Mouse (Mus musculus) forebrain, embryonic 14.5 days (tissue): ENCODE measurements around the gene Ifnar1. TPM values are rescaled to one million over a fixed set of nuclear protein-coding genes. Genes with fewer than 3 reads are reported as not detected.
"Not testable (repeated sequence)": the region's sequence is repeated elsewhere in the genome, so short reads cannot be mapped to it uniquely, and the experiment has no call there.

Source experiments
- ATAC-seq: fragments of 200-750 bp; cut with Nextera tagmentation; 2 replicates; pipeline ENCODE4 v1.8.0; 2017; ENCODE audit warnings: mild to moderate bottlenecking, moderate library complexity
- DNase-seq: peaks from one replicate; pipeline ENCODE4 v3.0.0-alpha.2; 2015; ENCODE audit warnings: low spot score
- H3K27ac ChIP-seq: fragments of 300-500 bp; sonication (generic); 2 replicates; pipeline ENCODE4 v1.5.1; 2014; ENCODE audit warnings: low read depth, mild to moderate bottlenecking, control low read depth, low read length, moderate library complexity
- H3K27me3 ChIP-seq: fragments of 300-500 bp; sonication (generic); replicated peaks from 2 replicates; pipeline ENCODE4 v1.6.1; 2014; ENCODE audit warnings: low read length, control low read depth, mixed read lengths; ENCODE audit not compliant: control insufficient read depth, insufficient read depth
- H3K36me3 ChIP-seq: fragments of 300-500 bp; sonication (generic); 2 replicates; pipeline ENCODE4 v1.6.1; 2014; ENCODE audit warnings: low read length, control low read depth; ENCODE audit not compliant: control insufficient read depth, insufficient read depth
- H3K4me1 ChIP-seq: fragments of 300-500 bp; sonication (generic); 2 replicates; pipeline ENCODE4 v1.6.1; 2014; ENCODE audit warnings: antibody characterized with exemption, low read length, control low read depth; ENCODE audit not compliant: control insufficient read depth, insufficient read depth
- H3K4me2 ChIP-seq: fragments of 300-500 bp; sonication (generic); 2 replicates; pipeline ENCODE4 v1.6.1; 2014; ENCODE audit warnings: mild to moderate bottlenecking, control low read depth, low read length
- H3K4me3 ChIP-seq: fragments of 300-500 bp; sonication (generic); 2 replicates; pipeline ENCODE4 v1.5.1; 2014; ENCODE audit warnings: low read depth, low read length, control low read depth
- H3K9ac ChIP-seq: fragments of 300-500 bp; sonication (generic); 2 replicates; pipeline ENCODE4 v1.6.1; 2014; ENCODE audit warnings: mild to moderate bottlenecking, low read length, control low read depth, moderate library complexity
- H3K9me3 ChIP-seq: fragments of 300-500 bp; sonication (generic); replicated peaks from 2 replicates; pipeline ENCODE4 v1.6.1; 2016; ENCODE audit warnings: low read length, control low read depth, mixed read lengths; ENCODE audit not compliant: control insufficient read depth
- WGBS: fragments of 180-500 bp; shearing (Covaris S2); extraction: QIAGEN DNeasy Blood & Tissue Kit; methylation state at CpG from one replicate; pipeline ENCODE4 v1.1.7; 2014; 5-methylcytosine and 5-hydroxymethylcytosine counted together
- polyA plus RNA-seq: library from polyadenylated mRNA; unstranded; fragments of >200 nt; fragmentation: Nextera tagmentation; extraction: Ambion mirVana; gene quantifications from 2 replicates; pipeline ENCODE4 v1.2.1, GENCODE M21; 2014

Ifnar1 gene
- polyA plus RNA-seq, result 40.4 and 45.6 TPM in 2 replicates

- Histone ChIP-seq H3K4me2 (peak within 1 kb of the TSS; percentile 76), H3K4me1 (peaks cover 7% of the 10 kb centered on the region), H3K4me3 (peak within 1 kb of the TSS; percentile 90), H3K27ac (peak within 1 kb of the TSS; percentile 95), H3K36me3 (peaks cover 6% of the 10 kb centered on the region), H3K9ac (peak within 1 kb of the TSS; percentile 97), H3K9me3 (no peaks in the 10 kb centered on the region), H3K27me3 (no peaks in the 10 kb centered on the region)
- ATAC-seq (peak; percentile 99), DNase-seq (peak; percentile 99)
- under 1% methylated on average over 62 of the region's 68 CpGs for WGBS
Measured at GRCm38 (mm10) chr16:91484808-91485700, at the start of gene Ifnar1. Gene Ifnar1, plus strand, starts transcription at chr16:91485238.

- WGBS, result 69% methylated on average over 3 of the region's 3 CpGs
- H3K4me1 ChIP-seq, result no peaks in the 10 kb centered on the region
- DNase-seq (no peak), ATAC-seq (no peak)
- H3K4me3 ChIP-seq, result no peak overlapping the region
- no peaks in the 10 kb centered on the region for H3K9me3 ChIP-seq
- no peak overlapping the region for H3K27ac ChIP-seq
- no peaks in the 10 kb centered on the region for H3K36me3 ChIP-seq
- no peaks in the 10 kb centered on the region for H3K27me3 ChIP-seq
- H3K9ac ChIP-seq, result no peak overlapping the region
- H3K4me2 ChIP-seq, result no peak overlapping the region
Measured at GRCm38 (mm10) chr16:91438081-91438480, 47.0 kb upstream of the Ifnar1 start.

- H3K9ac ChIP-seq, ATAC-seq, H3K4me1 ChIP-seq, DNase-seq, H3K27me3 ChIP-seq, H3K9me3 ChIP-seq, H3K36me3 ChIP-seq, H3K4me3 ChIP-seq, H3K4me2 ChIP-seq, H3K27ac ChIP-seq: not testable (repeated sequence)
- WGBS, result 72% methylated on average over 1 of the region's 1 CpGs
Measured at GRCm38 (mm10) chr16:91438599-91438998, 46.4 kb upstream of the Ifnar1 start.

GRCm38 (mm10) chr16:91441366-91441765 lies 43.7 kb upstream of the Ifnar1 start:
- Histone ChIP-seq H3K9ac (no peak overlapping the region), H3K27ac (no peak overlapping the region), H3K4me2 (no peak overlapping the region), H3K27me3 (no peaks in the 10 kb centered on the region), H3K4me3 (no peak overlapping the region), H3K36me3 (no peaks in the 10 kb centered on the region), H3K9me3 (no peaks in the 10 kb centered on the region), H3K4me1 (no peaks in the 10 kb centered on the region)
- ATAC-seq (no peak), DNase-seq (no peak)
- WGBS, result 73% methylated on average over 7 of the region's 7 CpGs

- Histone ChIP-seq H3K4me2 (no peak overlapping the region), H3K27ac (no peak overlapping the region), H3K4me1 (no peaks in the 10 kb centered on the region), H3K27me3 (no peaks in the 10 kb centered on the region), H3K36me3 (no peaks in the 10 kb centered on the region), H3K9ac (no peak overlapping the region), H3K9me3 (no peaks in the 10 kb centered on the region), H3K4me3 (no peak overlapping the region)
- no peak for DNase-seq
- ATAC-seq, result no peak
- WGBS, result 88% methylated on average over 7 of the region's 7 CpGs
Measured at GRCm38 (mm10) chr16:91441811-91442240, 43.2 kb upstream of the Ifnar1 start.

GRCm38 (mm10) chr16:91442446-91442845 lies 42.6 kb upstream of the Ifnar1 start:
- H3K9me3 ChIP-seq, result no peaks in the 10 kb centered on the region
- H3K27me3 ChIP-seq, result no peaks in the 10 kb centered on the region
- no peaks in the 10 kb centered on the region for H3K36me3 ChIP-seq
- H3K4me1 ChIP-seq, result no peaks in the 10 kb centered on the region
- no peak overlapping the region for H3K4me3 ChIP-seq
- no peak overlapping the region for H3K27ac ChIP-seq
- DNase-seq, result no peak
- no peak overlapping the region for H3K9ac ChIP-seq
- no peak overlapping the region for H3K4me2 ChIP-seq
- 61% methylated on average over 4 of the region's 4 CpGs for WGBS
- no peak for ATAC-seq

- no peak for ATAC-seq
- no peaks in the 10 kb centered on the region for H3K36me3 ChIP-seq
- no peak overlapping the region for H3K27ac ChIP-seq
- no peaks in the 10 kb centered on the region for H3K9me3 ChIP-seq
- no peak for DNase-seq
- H3K9ac ChIP-seq, result no peak overlapping the region
- 81% methylated on average over 8 of the region's 8 CpGs for WGBS
- H3K27me3 ChIP-seq, result no peaks in the 10 kb centered on the region
- H3K4me3 ChIP-seq, result no peak overlapping the region
- H3K4me1 ChIP-seq, result no peaks in the 10 kb centered on the region
- H3K4me2 ChIP-seq, result no peak overlapping the region
Measured at GRCm38 (mm10) chr16:91443211-91443611, 41.8 kb upstream of the Ifnar1 start.

- Histone ChIP-seq H3K9ac (no peak overlapping the region), H3K36me3 (no peaks in the 10 kb centered on the region), H3K27me3 (no peaks in the 10 kb centered on the region), H3K9me3 (no peaks in the 10 kb centered on the region), H3K4me1 (no peaks in the 10 kb centered on the region), H3K4me2 (no peak overlapping the region), H3K27ac (no peak overlapping the region), H3K4me3 (no peak overlapping the region)
- no peak for ATAC-seq
- 85% methylated on average over 4 of the region's 4 CpGs for WGBS
- DNase-seq, result no peak
Measured at GRCm38 (mm10) chr16:91444847-91445246, 40.2 kb upstream of the Ifnar1 start.

- ATAC-seq (no peak), DNase-seq (no peak)
- no peak overlapping the region for H3K27ac ChIP-seq
- H3K36me3 ChIP-seq, result no peaks in the 10 kb centered on the region
- no peaks in the 10 kb centered on the region for H3K9me3 ChIP-seq
- H3K9ac ChIP-seq, result no peak overlapping the region
- H3K4me1 ChIP-seq, result no peaks in the 10 kb centered on the region
- no peaks in the 10 kb centered on the region for H3K27me3 ChIP-seq
- 86% methylated on average over 5 of the region's 5 CpGs for WGBS
- H3K4me2 ChIP-seq, result no peak overlapping the region
- no peak overlapping the region for H3K4me3 ChIP-seq
Measured at GRCm38 (mm10) chr16:91445566-91445965, 39.5 kb upstream of the Ifnar1 start.
